1 mouse cellular context compared by ENCODE assay signal in genomic region chr4:139351931-139352711, GRCm38 (mm10).
TF ChIP-seq lines count a peak whose summit lies in the region.

Mrto4 (minus strand) TSS chr4:139352576.
Emc1 (plus strand) TSS chr4:139352587.
Ubr4 (plus strand) TSS chr4:139352609.

TF ChIP-seq in MEL, 35 proteins besides CTCF, POLR2A, EP300 and RAD21 (continued from another document):
- TF ChIP-seq ZMIZ1 (IDR thresholded peaks at IDR 0.05; ENCODE audit: low read depth, low read length) = peak; percentile 81
- no peak for TF ChIP-seq E2F4 (IDR thresholded peaks at IDR 0.05; ENCODE audit: borderline replicate concordance, low read depth, low read length)
- peak; percentile 46 for TF ChIP-seq ELF1 (IDR thresholded peaks at IDR 0.05; ENCODE audit: low read depth, low read length)
- no peak for TF ChIP-seq JUND (IDR thresholded peaks at IDR 0.05; ENCODE audit: low read depth, low read length)
- TF ChIP-seq BHLHE40 (IDR thresholded peaks at IDR 0.05; ENCODE audit: borderline replicate concordance, low read depth, low read length) = peak; percentile 92
- peak; percentile 93 for TF ChIP-seq NELFE (IDR thresholded peaks at IDR 0.05; ENCODE audit: low read depth, low read length)
- TF ChIP-seq ZC3H11A (IDR thresholded peaks at IDR 0.05; ENCODE audit: low read depth, low read length) = no peak
- TF ChIP-seq SIN3A (IDR thresholded peaks at IDR 0.05; ENCODE audit: low read length) = peak; percentile 91
- TF ChIP-seq POLR2AphosphoS2 (IDR thresholded peaks at IDR 0.05; ENCODE audit: low read length) = peak; percentile 78
- TF ChIP-seq USF1 (IDR thresholded peaks at IDR 0.05; ENCODE audit: low read depth, low read length) = peak; percentile 65
- no peak for TF ChIP-seq TAL1 (IDR thresholded peaks at IDR 0.05; ENCODE audit: low read length)
- peak; percentile 91 for TF ChIP-seq MAX (IDR thresholded peaks at IDR 0.05; ENCODE audit: low read length)
- TF ChIP-seq UBTF (IDR thresholded peaks at IDR 0.05; ENCODE audit: borderline replicate concordance, insufficient read depth, low read depth, low read length) = no peak
- no peak for TF ChIP-seq GABPA (IDR thresholded peaks at IDR 0.05; ENCODE audit: low read depth, low read length)
- peak; percentile 58 for TF ChIP-seq TCF12 (IDR thresholded peaks at IDR 0.05; ENCODE audit: low read depth, low read length)
- TF ChIP-seq HCFC1 (IDR thresholded peaks at IDR 0.05; ENCODE audit: low read depth, low read length) = peak; percentile 85
- TF ChIP-seq USF2 (IDR thresholded peaks at IDR 0.05; ENCODE audit: borderline replicate concordance in 1 of 2, insufficient read depth in 1 of 2, low read depth in 1 of 2, low read length in 2 of 2) = no peak
TF ChIP-seq in MEL: peak in this region for 16.
